Mouse (Mus musculus) cortical plate, adult 2 months (tissue): Measurements from ENCODE around the gene Arl10. TPM values are rescaled to one million over a fixed set of nuclear protein-coding genes. Genes with fewer than 3 reads are reported as not detected.

Experiments used
- H3K27ac ChIP-seq: fragments of 200-500 bp; 2 replicates; pipeline ENCODE4 v1.5.1; 2012; ENCODE audit warnings: low read length, control low read depth, inconsistent platforms; ENCODE audit not compliant: insufficient read depth
- H3K4me1 ChIP-seq: fragments of 200-500 bp; 2 replicates; pipeline ENCODE4 v1.6.1; 2011; ENCODE audit warnings: low read length; ENCODE audit not compliant: control insufficient read depth, insufficient read depth
- H3K4me3 ChIP-seq: fragments of 200-500 bp; 2 replicates; pipeline ENCODE4 v1.5.1; 2011; ENCODE audit warnings: mild to moderate bottlenecking, low read length, control low read depth; ENCODE audit not compliant: insufficient read depth
- CTCF ChIP-seq: fragments of 200-500 bp; IDR thresholded peaks from 2 replicates; pipeline ENCODE4 v1.5.1; 2011; ENCODE audit warnings: mild to moderate bottlenecking, control low read depth, low read length; ENCODE audit not compliant: insufficient read depth; ENCODE audit errors: extremely low read depth
- POLR2A ChIP-seq: fragments of 200-500 bp; IDR thresholded peaks from 2 replicates; pipeline ENCODE4 v1.6.1; 2011; ENCODE audit warnings: mild to moderate bottlenecking, low read length, control low read depth; ENCODE audit not compliant: insufficient read depth; ENCODE audit errors: extremely low read depth
- polyA plus RNA-seq: library from polyadenylated mRNA; depleted of rRNA; stranded (reverse); fragments of >200 nt; gene quantifications from 2 replicates; pipeline ENCODE4 v1.2.3, GENCODE M21; 2012

The Arl10 gene
- polyA plus RNA-seq, 1 experiment = 20.1 TPM

GRCm38 (mm10) chr13:54564232-54565200, 10.3 kb upstream of the Arl10 start:
- TF ChIP-seq CTCF (no peak), POLR2A (no peak)
- Histone ChIP-seq H3K4me3 (peak overlapping the region; percentile 85), H3K27ac (no peak overlapping the region), H3K4me1 (peaks cover 8% of the 10 kb centered on the region)

DNA sequence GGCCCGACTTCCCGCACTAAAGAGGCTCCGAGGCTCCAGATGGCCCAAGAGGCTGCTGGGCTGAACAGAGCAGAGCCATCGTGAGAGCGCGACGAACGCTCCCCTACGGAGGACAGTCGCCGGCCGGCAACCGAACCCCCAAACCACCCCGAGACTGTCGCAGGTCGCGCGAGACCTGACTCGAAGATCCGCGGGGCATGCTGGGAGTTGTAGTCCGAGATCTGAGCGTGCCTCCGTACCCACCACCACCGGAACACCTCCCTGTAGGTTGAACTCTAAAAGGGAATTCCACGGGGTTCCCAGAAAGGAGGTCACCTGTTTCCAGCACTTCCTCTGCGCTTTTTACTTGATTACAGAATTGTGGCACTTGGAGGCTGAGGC, 9.6 kb upstream of the Arl10 start, which contains the start of gene 4833439L19Rik:
4833439L19Rik (minus strand) TSS at position 235 of the 381 bp plus-strand sequence.
- TF ChIP-seq CTCF (no peak), POLR2A (peak; percentile 93)

DNA sequence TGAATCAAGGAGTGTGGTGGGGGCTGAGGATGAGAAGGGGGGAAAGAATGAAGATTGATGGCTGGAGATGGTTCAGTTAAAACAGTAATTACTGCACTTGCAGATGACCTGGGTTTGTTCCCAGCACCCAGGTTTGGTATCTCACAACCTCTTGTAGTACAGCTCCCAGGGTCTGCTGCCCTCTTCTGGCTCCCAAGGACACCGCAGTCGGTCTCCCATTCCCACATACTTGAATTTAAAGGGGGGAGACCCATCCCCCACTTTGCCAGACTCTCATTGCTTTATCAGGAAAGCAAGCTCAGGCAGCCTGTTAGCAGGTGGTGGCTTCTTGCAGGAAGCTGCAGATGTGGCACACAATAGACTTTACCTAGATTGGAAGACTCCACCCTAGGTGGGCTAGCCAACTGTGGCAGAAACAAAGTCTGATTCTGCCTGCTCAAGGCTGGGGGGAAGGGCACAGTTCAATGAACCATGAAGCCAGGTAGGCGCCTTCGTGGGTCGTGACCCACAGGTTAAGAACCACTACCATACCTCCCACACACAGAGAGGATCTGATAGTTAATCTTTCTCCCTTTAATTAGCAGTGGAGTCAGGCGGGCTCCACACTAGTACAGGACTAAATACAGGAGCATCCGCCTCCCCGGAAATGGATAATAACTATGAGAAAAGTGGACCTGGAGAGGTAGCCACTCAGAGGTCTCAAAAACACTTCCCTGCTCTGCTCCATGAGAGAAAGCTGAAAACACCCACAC, 9.0 kb upstream of the Arl10 start:
- Histone ChIP-seq H3K4me1 (peaks cover 6% of the 10 kb centered on the region), H3K27ac (no peak overlapping the region), H3K4me3 (peak overlapping the region; percentile 85)
- TF ChIP-seq POLR2A (no peak), CTCF (peak; percentile 40; the same call in 1 of the 2 replicates)

More for the DNA sequence above, 9.6 kb upstream of the Arl10 start, which contains the start of gene 4833439L19Rik:
- H3K4me3 ChIP-seq = peak within 1 kb of the TSS; percentile 85
- no peak within 1 kb of the TSS for H3K27ac ChIP-seq
- H3K4me1 ChIP-seq = peaks cover 7% of the 10 kb centered on the region

GRCm38 (mm10) chr13:54568380-54568779, 6.4 kb upstream of the Arl10 start:
- no peak for TF ChIP-seq CTCF
- no peak for TF ChIP-seq POLR2A
- H3K4me3 ChIP-seq = no peak overlapping the region
- no peaks in the 10 kb centered on the region; the same call in 1 of the 2 replicates for H3K4me1 ChIP-seq
- H3K27ac ChIP-seq = no peak overlapping the region

- Histone ChIP-seq H3K4me1 (no peaks in the 10 kb centered on the region), H3K4me3 (no peak overlapping the region), H3K27ac (no peak overlapping the region)
- no peak for TF ChIP-seq POLR2A
- TF ChIP-seq CTCF = no peak
Observed at GRCm38 (mm10) chr13:54569282-54569681, 5.5 kb upstream of the Arl10 start.

DNA sequence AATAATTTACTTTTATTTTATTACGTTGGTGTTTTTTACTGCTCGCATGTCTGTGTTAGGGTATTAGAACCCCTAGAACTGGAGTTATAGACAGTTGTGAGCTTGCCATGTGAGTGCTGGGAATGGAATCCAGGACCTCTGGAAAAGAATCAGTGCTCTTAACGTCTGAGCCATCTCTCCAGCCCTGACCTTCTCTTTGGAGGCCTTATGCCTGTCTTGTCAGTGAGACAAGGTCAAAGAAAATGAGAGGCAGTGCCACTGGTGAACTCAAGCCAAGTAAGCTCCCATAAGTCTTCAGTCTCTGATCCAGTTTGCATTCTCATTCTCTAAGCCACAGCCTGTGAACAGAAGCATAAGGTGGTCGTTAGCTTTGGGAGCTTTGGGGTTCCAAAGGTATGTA, 4.1 kb upstream of the Arl10 start:
- Histone ChIP-seq H3K4me3 (no peak overlapping the region), H3K4me1 (no peaks in the 10 kb centered on the region), H3K27ac (no peak overlapping the region)
- TF ChIP-seq CTCF (no peak), POLR2A (no peak)

GRCm38 (mm10) chr13:54571637-54572036, 3.2 kb upstream of the Arl10 start:
- no peak overlapping the region for H3K27ac ChIP-seq
- no peak overlapping the region for H3K4me3 ChIP-seq
- no peaks in the 10 kb centered on the region for H3K4me1 ChIP-seq
- no peak for TF ChIP-seq POLR2A

GRCm38 (mm10) chr13:54572621-54573020, 2.2 kb upstream of the Arl10 start:
- Histone ChIP-seq H3K4me3 (no peak overlapping the region), H3K27ac (no peak overlapping the region), H3K4me1 (no peaks in the 10 kb centered on the region)
- TF ChIP-seq POLR2A = no peak

DNA sequence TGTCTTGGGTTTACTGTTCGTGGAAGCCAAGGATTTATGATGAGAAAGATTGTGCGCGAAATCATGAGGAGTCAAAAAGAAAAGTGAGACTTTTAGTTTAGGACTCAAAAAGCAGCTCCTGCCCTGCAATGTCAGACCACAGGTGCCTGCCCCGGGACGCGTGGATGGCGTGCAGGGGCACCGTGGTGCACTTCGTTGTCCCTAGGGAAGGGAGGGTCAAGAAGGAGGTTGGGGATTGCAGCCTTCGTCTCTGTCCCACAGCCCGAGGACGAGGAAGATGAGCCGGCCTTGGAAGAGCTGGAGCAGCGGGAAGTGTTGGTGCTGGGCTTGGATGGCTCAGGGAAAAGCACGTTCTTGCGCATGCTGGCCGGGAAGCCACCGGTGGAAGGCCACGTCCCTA, 674 bp downstream of the Arl10 start:
- H3K4me1 ChIP-seq = no peaks in the 10 kb centered on the region
- TF ChIP-seq CTCF (no peak), POLR2A (no peak)
- peak overlapping the region; percentile 48 for H3K4me3 ChIP-seq
- no peak overlapping the region for H3K27ac ChIP-seq
